Mouse (Mus musculus): ENCODE results near the gene Fyb. TPM values are rescaled to one million over a fixed set of nuclear protein-coding genes. Genes with fewer than 3 reads are reported as not detected.

Gene Fyb
- polyA plus RNA-seq, 2 experiments, result 8.3 to 19.5 TPM

DNA sequence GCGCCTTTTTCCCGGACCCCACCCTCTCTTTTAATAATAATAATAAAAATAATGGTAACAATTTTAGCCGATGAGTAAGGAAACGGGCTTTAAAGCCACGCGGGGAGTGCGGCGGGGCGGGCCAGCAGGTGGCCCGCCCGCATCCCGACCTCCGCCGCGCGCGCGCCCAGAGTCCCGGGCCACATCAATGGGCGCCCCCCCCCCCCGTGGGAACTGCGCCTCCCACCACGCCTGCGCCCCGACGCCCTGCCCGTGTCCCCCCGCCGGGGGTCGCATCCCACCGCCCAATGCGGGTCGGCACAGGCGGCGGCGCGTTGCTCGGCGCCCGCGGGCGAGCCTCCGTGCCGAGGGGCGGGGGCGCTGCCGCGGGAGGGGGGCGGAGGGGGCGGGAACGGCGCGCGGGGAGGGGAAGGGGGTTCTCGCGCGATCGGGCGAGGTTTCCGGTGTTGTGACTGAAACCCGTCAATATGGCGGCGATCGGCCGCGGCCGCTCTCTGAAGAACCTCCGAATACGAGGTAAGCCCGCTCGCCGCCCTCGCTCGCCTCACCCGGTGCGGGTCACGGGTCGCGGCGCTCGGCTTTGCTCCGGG lies 185.4 kb downstream of the Fyb start, which contains the start of gene Rictor:
Gene Rictor, plus strand, starts transcription at position 444 of the 590 bp plus-strand sequence.
- Histone ChIP-seq H3K4me1 (replicated peaks; ENCODE audit: control insufficient read depth in 2 of 2, insufficient read depth in 2 of 2, low read length in 1 of 2) (peaks cover 30 to 41% of the 10 kb centered on the region in 2 experiments), H3K4me3 (ENCODE audit: insufficient read depth in 1 of 2, low read depth in 2 of 2, low read length in 2 of 2) (peak within 1 kb of the TSS; percentile 85 to 95), H3K36me3 (replicated peaks; ENCODE audit: control insufficient read depth, insufficient read depth, low read depth) (no peaks in the 10 kb centered on the region), H3K27ac (peak within 1 kb of the TSS; percentile 88), H3K27me3 (ENCODE audit: control insufficient read depth, insufficient read depth, low read length) (no peaks in the 10 kb centered on the region), H3K4me2 (ENCODE audit: low read depth) (peak within 1 kb of the TSS; percentile 78), H3K9me3 (ENCODE audit: control insufficient read depth, low read length) (no peaks in the 10 kb centered on the region), H3K9ac (replicated peaks) (peak within 1 kb of the TSS; percentile 94)
- ATAC-seq (ENCODE audit: insufficient read depth), result peak; percentile 73
- TF ChIP-seq EP300 (IDR thresholded peaks at IDR 0.05; ENCODE audit: low read depth), result no peak
- no peak for TF ChIP-seq CTCF (IDR thresholded peaks at IDR 0.05; ENCODE audit: low read depth)
- WGBS (ENCODE audit: insufficient replicate concordance), result under 1% methylated on average over 65 of the region's 82 CpGs
- DNase-seq (ENCODE audit: low read depth in 3 of 3, low spot score in 3 of 3), result peak; percentile 67 to 70 (median 69)

DNA sequence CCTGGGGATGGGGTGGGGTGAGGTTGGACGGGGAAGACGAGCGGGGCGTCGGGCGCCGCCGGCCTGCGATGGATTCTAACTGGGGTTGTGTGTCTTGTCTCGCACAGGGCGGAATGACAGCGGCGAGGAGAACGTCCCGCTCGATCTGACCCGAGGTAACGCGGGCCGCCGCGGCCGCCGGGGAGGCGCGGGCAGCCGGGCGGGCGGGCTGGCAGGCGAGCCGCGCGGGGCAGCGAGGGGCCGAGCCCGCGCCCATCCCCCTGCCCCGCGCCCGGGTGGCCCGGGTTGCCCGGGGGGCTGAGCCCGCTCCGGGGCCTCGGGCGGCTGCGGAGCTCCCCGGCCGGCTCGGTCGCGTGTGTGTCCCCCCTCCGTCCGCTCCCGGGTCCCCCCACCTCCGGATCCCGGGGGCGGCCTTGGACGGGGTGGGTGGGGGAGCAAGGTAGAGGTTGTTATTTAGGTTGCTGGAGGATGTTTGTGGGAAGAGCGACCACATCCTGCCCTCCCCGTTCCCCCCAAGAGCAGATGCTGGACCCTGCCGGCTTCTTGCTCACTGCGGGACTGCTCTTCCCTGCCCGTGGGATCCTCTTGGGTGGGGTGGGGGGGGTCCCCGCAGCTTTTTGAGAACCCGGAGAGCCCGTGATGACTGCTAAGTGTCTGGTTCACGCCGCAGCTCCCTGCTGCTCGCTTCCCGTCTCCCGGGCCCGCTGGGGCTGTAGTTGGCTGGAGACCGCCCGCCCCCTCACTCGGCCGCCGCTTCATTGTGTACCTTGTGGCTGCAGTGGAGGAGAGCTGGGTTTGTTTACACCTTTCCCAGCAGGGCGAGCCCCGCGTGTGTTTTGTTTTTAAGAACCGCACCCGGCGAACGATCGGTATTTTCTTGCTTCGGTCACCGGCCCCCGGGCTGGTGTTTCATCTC lies 186.1 kb downstream of the Fyb start:
- peak; percentile 47 for ATAC-seq (ENCODE audit: insufficient read depth)
- WGBS (ENCODE audit: insufficient replicate concordance), result under 1% methylated on average over 86 of the region's 89 CpGs
- peak overlapping the region; percentile 94 for H3K9ac ChIP-seq (replicated peaks)
- peak in 1 of 3 experiments; percentile 43 for DNase-seq (ENCODE audit: low read depth in 3 of 3, low spot score in 3 of 3)
- H3K27ac ChIP-seq, result peak overlapping the region; percentile 88
- peaks cover 37 to 47% of the 10 kb centered on the region in 2 experiments for H3K4me1 ChIP-seq (replicated peaks; ENCODE audit: control insufficient read depth in 2 of 2, insufficient read depth in 2 of 2, low read length in 1 of 2)
- H3K9me3 ChIP-seq (ENCODE audit: control insufficient read depth, low read length), result no peaks in the 10 kb centered on the region
- H3K27me3 ChIP-seq (ENCODE audit: control insufficient read depth, insufficient read depth, low read length), result no peaks in the 10 kb centered on the region
- TF ChIP-seq CTCF (IDR thresholded peaks at IDR 0.05; ENCODE audit: low read depth) (no peak), EP300 (IDR thresholded peaks at IDR 0.05; ENCODE audit: low read depth) (no peak)
- peak overlapping the region; percentile 78 for H3K4me2 ChIP-seq (ENCODE audit: low read depth)
- H3K4me3 ChIP-seq (ENCODE audit: insufficient read depth in 1 of 2, low read depth in 2 of 2, low read length in 2 of 2), result peak overlapping the region; percentile 85 to 95
- no peaks in the 10 kb centered on the region for H3K36me3 ChIP-seq (replicated peaks; ENCODE audit: control insufficient read depth, insufficient read depth, low read depth)

DNA sequence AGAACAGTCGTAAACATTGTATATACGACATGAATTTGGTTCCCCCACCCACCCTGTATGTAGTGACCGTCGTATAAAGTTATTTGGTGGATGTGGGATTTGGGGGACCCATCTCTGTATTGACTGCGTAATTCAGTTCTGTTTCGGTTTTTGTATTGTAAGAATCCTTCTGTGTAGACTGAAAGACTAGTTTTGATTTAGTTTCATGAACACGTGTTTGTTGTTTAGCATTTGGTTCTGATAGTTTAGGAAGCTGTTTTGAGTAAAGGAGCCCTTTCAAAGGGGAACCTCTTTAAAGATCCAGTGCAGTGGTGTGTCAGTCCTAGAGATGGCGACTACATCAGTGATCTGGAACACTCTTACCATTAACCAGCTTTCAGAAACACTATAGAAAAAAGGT lies 187.0 kb downstream of the Fyb start:
- H3K4me3 ChIP-seq (ENCODE audit: insufficient read depth in 1 of 2, low read depth in 2 of 2, low read length in 2 of 2), result peak overlapping the region; percentile 85 to 95
- H3K9me3 ChIP-seq (ENCODE audit: control insufficient read depth, low read length), result no peaks in the 10 kb centered on the region
- H3K27ac ChIP-seq, result peak overlapping the region; percentile 88
- TF ChIP-seq EP300 (IDR thresholded peaks at IDR 0.05; ENCODE audit: low read depth) (no peak), CTCF (IDR thresholded peaks at IDR 0.05; ENCODE audit: low read depth) (no peak)
- DNase-seq (ENCODE audit: low read depth in 3 of 3, low spot score in 3 of 3), result no peak
- no peaks in the 10 kb centered on the region for H3K27me3 ChIP-seq (ENCODE audit: control insufficient read depth, insufficient read depth, low read length)
- H3K4me1 ChIP-seq (replicated peaks; ENCODE audit: control insufficient read depth in 2 of 2, insufficient read depth in 2 of 2, low read length in 1 of 2), result peaks cover 43 to 51% of the 10 kb centered on the region in 2 experiments
- H3K4me2 ChIP-seq (ENCODE audit: low read depth), result peak overlapping the region; percentile 78
- 21% methylated on average over 8 of the region's 8 CpGs for WGBS (ENCODE audit: insufficient replicate concordance)
- no peaks in the 10 kb centered on the region for H3K36me3 ChIP-seq (replicated peaks; ENCODE audit: control insufficient read depth, insufficient read depth, low read depth)
- peak overlapping the region; percentile 94 for H3K9ac ChIP-seq (replicated peaks)
- no peak for ATAC-seq (ENCODE audit: insufficient read depth)

DNA sequence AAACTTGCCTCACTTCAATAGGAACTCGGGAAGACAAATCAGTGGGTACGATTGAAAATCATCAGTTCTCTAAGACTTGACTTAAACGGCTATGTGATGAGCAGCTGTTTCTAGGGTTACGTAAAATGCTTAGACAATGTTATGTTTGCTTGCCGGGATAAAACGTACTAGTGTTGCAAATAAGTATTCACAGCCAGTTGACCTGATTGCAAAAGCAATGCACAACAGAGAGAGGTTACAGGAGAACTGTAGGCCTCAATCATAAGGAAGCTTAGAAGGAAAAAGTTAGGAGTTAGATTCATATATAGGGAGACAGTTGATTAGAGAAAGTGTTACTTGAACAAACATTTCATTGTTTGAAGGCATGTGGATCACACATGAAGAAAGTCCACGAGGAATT lies 187.7 kb downstream of the Fyb start:
- H3K36me3 ChIP-seq (replicated peaks; ENCODE audit: control insufficient read depth, insufficient read depth, low read depth), result no peaks in the 10 kb centered on the region
- no peak overlapping the region for H3K27ac ChIP-seq
- peak overlapping the region; percentile 78 for H3K4me2 ChIP-seq (ENCODE audit: low read depth)
- H3K4me1 ChIP-seq (replicated peaks; ENCODE audit: control insufficient read depth in 2 of 2, insufficient read depth in 2 of 2, low read length in 1 of 2), result peaks cover 50 to 56% of the 10 kb centered on the region in 2 experiments
- 74% methylated on average over 7 of the region's 7 CpGs for WGBS (ENCODE audit: insufficient replicate concordance)
- DNase-seq (ENCODE audit: low read depth in 3 of 3, low spot score in 3 of 3) (no peak), ATAC-seq (ENCODE audit: insufficient read depth) (no peak)
- H3K27me3 ChIP-seq (ENCODE audit: control insufficient read depth, insufficient read depth, low read length), result no peaks in the 10 kb centered on the region
- no peak for TF ChIP-seq CTCF (IDR thresholded peaks at IDR 0.05; ENCODE audit: low read depth)
- no peak for TF ChIP-seq EP300 (IDR thresholded peaks at IDR 0.05; ENCODE audit: low read depth)
- no peaks in the 10 kb centered on the region for H3K9me3 ChIP-seq (ENCODE audit: control insufficient read depth, low read length)
- H3K9ac ChIP-seq (replicated peaks), result no peak overlapping the region
- H3K4me3 ChIP-seq (ENCODE audit: insufficient read depth in 1 of 2, low read depth in 2 of 2, low read length in 2 of 2), result peak overlapping the region in 1 of 2 experiments; percentile 95; a peak in 2 of 4 replicates

DNA sequence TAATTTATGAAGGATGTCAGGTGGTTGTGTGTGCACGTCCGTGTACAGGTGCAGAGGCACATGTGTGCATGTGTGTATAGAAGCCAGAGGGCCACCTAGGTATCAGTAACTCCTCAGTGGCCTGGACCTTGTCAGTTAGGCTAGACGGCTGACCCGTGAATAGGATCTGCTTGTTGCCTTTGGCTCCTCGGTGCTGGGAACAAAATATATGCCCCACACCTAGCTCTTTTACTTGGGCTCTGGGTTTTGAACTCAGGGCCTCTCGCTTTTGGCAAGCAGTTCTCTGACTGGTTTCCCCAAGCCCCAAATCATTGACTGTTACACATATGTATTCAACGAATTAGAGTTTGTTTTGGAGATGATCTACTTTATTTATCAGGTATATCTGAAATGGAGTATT lies 188.6 kb downstream of the Fyb start:
- TF ChIP-seq EP300 (IDR thresholded peaks at IDR 0.05; ENCODE audit: low read depth), result no peak
- no peak for TF ChIP-seq CTCF (IDR thresholded peaks at IDR 0.05; ENCODE audit: low read depth)
- ATAC-seq (ENCODE audit: insufficient read depth), result no peak

More for the DNA sequence above, 188.6 kb downstream of the Fyb start:
- H3K4me3 ChIP-seq (ENCODE audit: insufficient read depth in 1 of 2, low read depth in 2 of 2, low read length in 2 of 2), result no peak overlapping the region
- H3K27me3 ChIP-seq (ENCODE audit: control insufficient read depth, insufficient read depth, low read length), result no peaks in the 10 kb centered on the region
- H3K4me1 ChIP-seq (replicated peaks; ENCODE audit: control insufficient read depth in 2 of 2, insufficient read depth in 2 of 2, low read length in 1 of 2), result peaks cover 46 to 49% of the 10 kb centered on the region in 2 experiments
- no peaks in the 10 kb centered on the region for H3K36me3 ChIP-seq (replicated peaks; ENCODE audit: control insufficient read depth, insufficient read depth, low read depth)
- H3K9me3 ChIP-seq (ENCODE audit: control insufficient read depth, low read length), result no peaks in the 10 kb centered on the region
- H3K27ac ChIP-seq, result no peak overlapping the region
- H3K4me2 ChIP-seq (ENCODE audit: low read depth), result peak overlapping the region; percentile 14; the same call in 1 of the 2 replicates
- DNase-seq (ENCODE audit: low read depth in 3 of 3, low spot score in 3 of 3), result no peak
- H3K9ac ChIP-seq (replicated peaks), result no peak overlapping the region
- 63% methylated on average over 7 of the region's 7 CpGs for WGBS (ENCODE audit: insufficient replicate concordance)

Other genes starting within 250 kb of the Fyb start
- 6.6 and 7.5 TPM in 2 replicates for gene Dab2, start 223.1 kb upstream of the Fyb start, polyA plus RNA-seq (2012; rRNA removed)
- gene Dab2, start 223.1 kb upstream of the Fyb start, polyA plus RNA-seq (2014; fragmentation: Nextera tagmentation; extraction: Ambion mirVana), result 9.1 and 9.5 TPM in 2 replicates
- gene C9, start 77.5 kb upstream of the Fyb start, polyA plus RNA-seq (2012; rRNA removed), result 0.57 and 1.3 TPM in 2 replicates
- 2.6 and 2.8 TPM in 2 replicates for gene C9, start 77.5 kb upstream of the Fyb start, polyA plus RNA-seq (2014; fragmentation: Nextera tagmentation; extraction: Ambion mirVana)
- gene Rictor, start 185.5 kb downstream of the Fyb start, polyA plus RNA-seq (2012; rRNA removed), result 3.3 and 4.4 TPM in 2 replicates
- 12.7 and 14.2 TPM in 2 replicates for gene Rictor, start 185.5 kb downstream of the Fyb start, polyA plus RNA-seq (2014; fragmentation: Nextera tagmentation; extraction: Ambion mirVana)

All from liver, embryonic 14.5 days (tissue).